Mouse (Mus musculus) forebrain, embryonic 12.5 days (tissue): ENCODE results near the gene Lpp. TPM values are rescaled to one million over a fixed set of nuclear protein-coding genes. Genes with fewer than 3 reads are reported as not detected.
"Not testable (repeated sequence)": the region's sequence is repeated elsewhere in the genome, so short reads cannot be mapped to it uniquely, and the experiment has no call there.

Experiments used
- ATAC-seq: fragments of 200-750 bp; cut with Nextera tagmentation; 2 replicates; pipeline ENCODE4 v1.8.0; 2017; ENCODE audit warnings: moderate TSS enrichment; ENCODE audit not compliant: low FRiP score
- H3K27ac ChIP-seq: fragments of 300-500 bp; sonication (generic); 2 replicates; pipeline ENCODE4 v1.5.1; 2016; ENCODE audit warnings: mild to moderate bottlenecking
- H3K27me3 ChIP-seq: fragments of 300-500 bp; sonication (generic); 2 replicates; pipeline ENCODE4 v1.6.1; 2016; ENCODE audit warnings: mild to moderate bottlenecking
- H3K36me3 ChIP-seq: fragments of 300-500 bp; sonication (generic); replicated peaks from 2 replicates; pipeline ENCODE4 v1.6.1; 2016; ENCODE audit warnings: mild to moderate bottlenecking
- H3K4me1 ChIP-seq: fragments of 300-500 bp; sonication (generic); 2 replicates; pipeline ENCODE4 v1.6.1; 2016
- H3K4me2 ChIP-seq: fragments of 300-500 bp; sonication (generic); 2 replicates; pipeline ENCODE4 v1.6.1; 2016; ENCODE audit warnings: mild to moderate bottlenecking, moderate library complexity
- H3K4me3 ChIP-seq: fragments of 300-500 bp; sonication (generic); replicated peaks from 2 replicates; pipeline ENCODE4 v1.5.1; 2016; ENCODE audit warnings: mild to moderate bottlenecking
- H3K9ac ChIP-seq: fragments of 300-500 bp; sonication (generic); 2 replicates; pipeline ENCODE4 v1.6.1; 2016; ENCODE audit warnings: mild to moderate bottlenecking
- H3K9me3 ChIP-seq: fragments of 300-500 bp; sonication (generic); 2 replicates; pipeline ENCODE4 v1.6.1; 2016
- WGBS: fragments of 180-500 bp; shearing (Covaris S2); methylation state at CpG from one replicate; pipeline ENCODE4 v1.1.7; 2016; 5-methylcytosine and 5-hydroxymethylcytosine counted together
- polyA plus RNA-seq: library from polyadenylated mRNA; unstranded; fragments of >200 nt; fragmentation: Nextera tagmentation; extraction: Ambion mirVana; gene quantifications from 2 replicates; pipeline ENCODE4 v1.2.1, GENCODE M21; 2016

The Lpp gene
- polyA plus RNA-seq, 1 experiment from 2014 or later = 18.1 TPM

- WGBS = 64% methylated on average over 5 of the region's 5 CpGs
- H3K27ac ChIP-seq = no peak overlapping the region
- H3K36me3 ChIP-seq = no peaks in the 10 kb centered on the region
- H3K4me2 ChIP-seq = no peak overlapping the region
- no peak overlapping the region for H3K9ac ChIP-seq
- peaks cover 2% of the 10 kb centered on the region for H3K4me1 ChIP-seq
- no peaks in the 10 kb centered on the region for H3K27me3 ChIP-seq
- H3K4me3 ChIP-seq = no peak overlapping the region
- ATAC-seq = no peak
- H3K9me3 ChIP-seq = no peaks in the 10 kb centered on the region
Measured at GRCm38 (mm10) chr16:25010980-25011877, 617.9 kb downstream of the Lpp start.

GRCm38 (mm10) chr16:25012938-25013337, 619.6 kb downstream of the Lpp start:
- H3K36me3 ChIP-seq = no peaks in the 10 kb centered on the region
- 94% methylated on average over 3 of the region's 3 CpGs for WGBS

GRCm38 (mm10) chr16:25016261-25016836, 623.0 kb downstream of the Lpp start:
- H3K9ac ChIP-seq = no peak overlapping the region
- peak overlapping the region; percentile 71 for H3K27ac ChIP-seq
- peaks cover 11% of the 10 kb centered on the region for H3K4me1 ChIP-seq
- 24% methylated on average over 4 of the region's 4 CpGs for WGBS
- H3K36me3 ChIP-seq = no peaks in the 10 kb centered on the region
- H3K4me3 ChIP-seq = no peak overlapping the region
- no peaks in the 10 kb centered on the region for H3K27me3 ChIP-seq
- no peaks in the 10 kb centered on the region for H3K9me3 ChIP-seq
- peak; percentile 86; the same call in 1 of the 2 replicates for ATAC-seq
- H3K4me2 ChIP-seq = no peak overlapping the region

More at GRCm38 (mm10) chr16:25012938-25013337, 619.6 kb downstream of the Lpp start:
- Histone ChIP-seq H3K9me3 (no peaks in the 10 kb centered on the region), H3K9ac (no peak overlapping the region), H3K27me3 (no peaks in the 10 kb centered on the region), H3K27ac (no peak overlapping the region), H3K4me3 (no peak overlapping the region), H3K4me2 (no peak overlapping the region), H3K4me1 (peaks cover 11% of the 10 kb centered on the region)
- no peak for ATAC-seq

GRCm38 (mm10) chr16:25017046-25017445, 623.7 kb downstream of the Lpp start:
- peaks cover 11% of the 10 kb centered on the region for H3K4me1 ChIP-seq
- H3K9ac ChIP-seq = no peak overlapping the region
- ATAC-seq = no peak
- peak overlapping the region; percentile 71 for H3K27ac ChIP-seq
- no peak overlapping the region for H3K4me3 ChIP-seq
- H3K36me3 ChIP-seq = no peaks in the 10 kb centered on the region
- H3K4me2 ChIP-seq = no peak overlapping the region
- no peaks in the 10 kb centered on the region for H3K27me3 ChIP-seq
- H3K9me3 ChIP-seq = no peaks in the 10 kb centered on the region

- not testable (repeated sequence) for H3K4me1 ChIP-seq, H3K9me3 ChIP-seq, H3K27me3 ChIP-seq, H3K27ac ChIP-seq, ATAC-seq, H3K36me3 ChIP-seq, H3K4me2 ChIP-seq, H3K9ac ChIP-seq, H3K4me3 ChIP-seq
- 70% methylated on average over 2 of the region's 2 CpGs for WGBS
Measured at GRCm38 (mm10) chr16:25021743-25022359, 628.5 kb downstream of the Lpp start.

- no peaks in the 10 kb centered on the region for H3K4me1 ChIP-seq
- H3K36me3 ChIP-seq = no peaks in the 10 kb centered on the region
- H3K9ac ChIP-seq = no peak overlapping the region
- no peak for ATAC-seq
- H3K27ac ChIP-seq = no peak overlapping the region
- H3K4me3 ChIP-seq = no peak overlapping the region
- H3K4me2 ChIP-seq = no peak overlapping the region
- 91% methylated on average over 3 of the region's 3 CpGs for WGBS
- H3K9me3 ChIP-seq = no peaks in the 10 kb centered on the region
- no peaks in the 10 kb centered on the region for H3K27me3 ChIP-seq
Measured at GRCm38 (mm10) chr16:25024591-25024990, 631.3 kb downstream of the Lpp start.

GRCm38 (mm10) chr16:25026191-25026590, 632.9 kb downstream of the Lpp start:
- 95% methylated on average over 1 of the region's 1 CpGs for WGBS

GRCm38 (mm10) chr16:25029548-25029947, 636.2 kb downstream of the Lpp start:
- no peak overlapping the region for H3K4me3 ChIP-seq
- no peaks in the 10 kb centered on the region for H3K36me3 ChIP-seq
- no peaks in the 10 kb centered on the region for H3K4me1 ChIP-seq
- no peak overlapping the region for H3K4me2 ChIP-seq
- H3K9me3 ChIP-seq = no peaks in the 10 kb centered on the region
- no peak overlapping the region for H3K27ac ChIP-seq
- no peaks in the 10 kb centered on the region for H3K27me3 ChIP-seq
- no peak overlapping the region for H3K9ac ChIP-seq
- WGBS = 87% methylated on average over 8 of the region's 8 CpGs
- ATAC-seq = no peak

More at GRCm38 (mm10) chr16:25026191-25026590, 632.9 kb downstream of the Lpp start:
- H3K9me3 ChIP-seq = no peaks in the 10 kb centered on the region
- no peak overlapping the region for H3K9ac ChIP-seq
- no peaks in the 10 kb centered on the region for H3K27me3 ChIP-seq
- no peak for ATAC-seq
- no peaks in the 10 kb centered on the region for H3K36me3 ChIP-seq
- H3K4me1 ChIP-seq = no peaks in the 10 kb centered on the region
- H3K4me3 ChIP-seq = no peak overlapping the region
- H3K27ac ChIP-seq = no peak overlapping the region
- H3K4me2 ChIP-seq = no peak overlapping the region

- no peaks in the 10 kb centered on the region for H3K9me3 ChIP-seq
- H3K36me3 ChIP-seq = no peaks in the 10 kb centered on the region
- H3K4me2 ChIP-seq = no peak overlapping the region
- no peak for ATAC-seq
- 79% methylated on average over 6 of the region's 6 CpGs for WGBS
- no peaks in the 10 kb centered on the region for H3K4me1 ChIP-seq
- H3K27me3 ChIP-seq = no peaks in the 10 kb centered on the region
- H3K27ac ChIP-seq = no peak overlapping the region
- H3K4me3 ChIP-seq = no peak overlapping the region
- H3K9ac ChIP-seq = no peak overlapping the region
Measured at GRCm38 (mm10) chr16:25037361-25037760, 644.1 kb downstream of the Lpp start.

- no peak overlapping the region for H3K4me3 ChIP-seq
- H3K4me2 ChIP-seq = no peak overlapping the region
- no peaks in the 10 kb centered on the region for H3K27me3 ChIP-seq
- no peaks in the 10 kb centered on the region for H3K9me3 ChIP-seq
- ATAC-seq = no peak
- no peaks in the 10 kb centered on the region for H3K36me3 ChIP-seq
- 92% methylated on average over 6 of the region's 6 CpGs for WGBS
- no peaks in the 10 kb centered on the region for H3K4me1 ChIP-seq
- no peak overlapping the region for H3K9ac ChIP-seq
- H3K27ac ChIP-seq = no peak overlapping the region
Measured at GRCm38 (mm10) chr16:25038529-25038928, 645.2 kb downstream of the Lpp start.

GRCm38 (mm10) chr16:25039904-25040303, 646.6 kb downstream of the Lpp start:
- Histone ChIP-seq H3K27me3 (no peaks in the 10 kb centered on the region), H3K27ac (no peak overlapping the region), H3K4me3 (no peak overlapping the region), H3K4me2 (no peak overlapping the region), H3K4me1 (no peaks in the 10 kb centered on the region), H3K36me3 (no peaks in the 10 kb centered on the region), H3K9me3 (no peaks in the 10 kb centered on the region), H3K9ac (no peak overlapping the region)
- peak; percentile 46; the same call in 1 of the 2 replicates for ATAC-seq
- 62% methylated on average over 10 of the region's 10 CpGs for WGBS

GRCm38 (mm10) chr16:25041165-25041564, 647.9 kb downstream of the Lpp start:
- Histone ChIP-seq H3K4me3 (no peak overlapping the region), H3K9me3 (no peaks in the 10 kb centered on the region), H3K27ac (no peak overlapping the region), H3K4me2 (no peak overlapping the region), H3K36me3 (no peaks in the 10 kb centered on the region), H3K4me1 (no peaks in the 10 kb centered on the region), H3K27me3 (no peaks in the 10 kb centered on the region), H3K9ac (no peak overlapping the region)
- WGBS = 97% methylated on average over 8 of the region's 8 CpGs
- ATAC-seq = no peak
